8 mouse cellular contexts compared by ENCODE assay signal in the genomic region with DNA sequence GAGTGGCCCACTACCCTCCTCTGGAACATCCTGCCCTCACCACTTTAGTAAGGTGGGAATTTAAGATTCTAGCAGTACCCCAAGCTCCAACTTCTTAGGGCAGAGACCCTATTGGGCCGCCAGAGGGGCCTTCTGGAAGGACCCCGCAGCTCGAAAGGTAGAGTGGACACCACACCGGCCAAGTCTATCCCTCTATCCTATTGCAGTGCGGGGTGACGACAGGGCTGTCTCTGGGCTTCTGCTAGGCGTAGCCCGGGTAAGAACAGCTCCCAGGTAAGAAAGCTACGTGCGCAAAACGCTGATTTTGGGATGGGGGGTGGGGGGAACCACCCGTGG. TPM values are rescaled to one million over a fixed set of nuclear protein-coding genes. Genes with fewer than 3 reads are reported as not detected.
A peak's percentile ranks its signal among the peaks of the same experiment; 100 is the strongest.
DNase-seq lines count a peak whose midpoint lies in the region; ATAC-seq lines count a peak whose summit lies in the region.

No protein-coding gene starts in this region.

- DNase-seq in cerebellum, postnatal 36 days, result no peak
- DNase-seq in lung, postnatal 4 days, result no peak
- DNase-seq in limb, embryonic 11.5 days (ENCODE audit: low spot score), result peak; percentile 31
- no peak for DNase-seq in gastrocnemius, adult 8-10 months (ENCODE audit: low spot score in 2 of 2)
- no peak for DNase-seq in ovary, postnatal 14 days (ENCODE audit: low spot score)

- peak overlapping the region; percentile 100 for H3K4me2 ChIP-seq in lung, embryonic 15.5 days
- H3K4me2 ChIP-seq in limb, embryonic 11.5 days (ENCODE audit: low read depth, severe bottlenecking), result peak overlapping the region; percentile 98
- H3K4me2 ChIP-seq in stomach, embryonic 14.5 days (replicated peaks; ENCODE audit: low read depth, low read length), result peak overlapping the region; percentile 81

- no peak overlapping the region for H3K27ac ChIP-seq in lung, embryonic 15.5 days
- no peak overlapping the region for H3K27ac ChIP-seq in limb, embryonic 11.5 days (replicated peaks; ENCODE audit: low read depth, low read length)
- no peak overlapping the region for H3K27ac ChIP-seq in stomach, embryonic 14.5 days (ENCODE audit: low read length)

- H3K4me1 ChIP-seq in lung, embryonic 15.5 days, result peaks cover 19% of the 10 kb centered on the region; the same call in 1 of the 2 replicates
- no peaks in the 10 kb centered on the region; the same call in 1 of the 2 replicates for H3K4me1 ChIP-seq in limb, embryonic 11.5 days (ENCODE audit: control insufficient read depth, insufficient read depth, low read length)
- H3K4me1 ChIP-seq in stomach, embryonic 14.5 days (ENCODE audit: control insufficient read depth, insufficient read depth, low read length), result 0 out of 2 replicates have a peak, but pooled peaks cover 7% of the 10 kb centered on the region

- H3K9ac ChIP-seq in lung, embryonic 15.5 days, result peak overlapping the region; percentile 57; the same call in 1 of the 2 replicates
- H3K9ac ChIP-seq in limb, embryonic 11.5 days (ENCODE audit: low read length), result no peak overlapping the region
- H3K9ac ChIP-seq in stomach, embryonic 14.5 days (replicated peaks; ENCODE audit: low read depth, low read length), result peak overlapping the region; percentile 42; the same call in 1 of the 2 replicates

- H3K9me3 ChIP-seq in lung, embryonic 15.5 days, result no peaks in the 10 kb centered on the region
- no peaks in the 10 kb centered on the region for H3K9me3 ChIP-seq in limb, embryonic 11.5 days (ENCODE audit: control insufficient read depth, low read length)
- H3K9me3 ChIP-seq in stomach, embryonic 14.5 days (ENCODE audit: control insufficient read depth, low read depth, low read length), result no peaks in the 10 kb centered on the region

- peak; percentile 36 for ATAC-seq in cerebellum, adult (ENCODE audit: insufficient number of reproducible peaks, low FRiP score, low TSS enrichment)
- ATAC-seq in lung, embryonic 15.5 days (ENCODE audit: borderline replicate concordance, extremely low read depth, low FRiP score, low TSS enrichment), result no peak
- ATAC-seq in limb, embryonic 11.5 days (ENCODE audit: insufficient number of reproducible peaks, low FRiP score, low TSS enrichment, low read depth), result peak; percentile 9; the same call in 1 of the 2 replicates
- ATAC-seq in stomach, embryonic 14.5 days (ENCODE audit: insufficient number of reproducible peaks, insufficient read depth, low FRiP score, low read depth), result peak; percentile 42; the same call in 1 of the 2 replicates

- 24% methylated on average over 12 of the region's 12 CpGs for WGBS in lung, embryonic 15.5 days
- 4% methylated on average over 12 of the region's 12 CpGs for WGBS in limb, embryonic 11.5 days
- WGBS in stomach, embryonic 14.5 days, result 9% methylated on average over 12 of the region's 12 CpGs

- H3K4me3 ChIP-seq in lung, embryonic 15.5 days, result peak overlapping the region; percentile 57
- peak overlapping the region; percentile 51 for H3K4me3 ChIP-seq in limb, embryonic 11.5 days (ENCODE audit: low read depth, low read length)
- peak overlapping the region; percentile 44 for H3K4me3 ChIP-seq in stomach, embryonic 14.5 days (ENCODE audit: low read depth, low read length)

- 0 out of 2 replicates have a peak, but pooled peaks cover under 1% of the 10 kb centered on the region for H3K36me3 ChIP-seq in lung, embryonic 15.5 days
- no peaks in the 10 kb centered on the region for H3K36me3 ChIP-seq in limb, embryonic 11.5 days (ENCODE audit: control insufficient read depth, insufficient read depth, low read length)
- 0 out of 2 replicates have a peak, but pooled peaks cover under 1% of the 10 kb centered on the region for H3K36me3 ChIP-seq in stomach, embryonic 14.5 days (ENCODE audit: control insufficient read depth, insufficient read depth, low read length)

- H3K27me3 ChIP-seq in lung, embryonic 15.5 days, result no peaks in the 10 kb centered on the region
- H3K27me3 ChIP-seq in limb, embryonic 11.5 days (ENCODE audit: control insufficient read depth, insufficient read depth, low read length), result 0 out of 2 replicates have a peak, but pooled peaks cover 2% of the 10 kb centered on the region
- no peaks in the 10 kb centered on the region for H3K27me3 ChIP-seq in stomach, embryonic 14.5 days (ENCODE audit: control insufficient read depth, insufficient read depth, low read length)

RNA-seq across cellular contexts. Expression of a gene that starts 56.5 kb away (rescaled TPM):
- polyA plus RNA-seq in lung, embryonic 15.5 days (2015; fragmentation: Nextera tagmentation; extraction: Ambion mirVana), result 174 and 188 TPM in 2 replicates
- polyA plus RNA-seq in limb, embryonic 11.5 days (2014; fragmentation: Nextera tagmentation; extraction: Ambion mirVana), result 232 and 233 TPM in 2 replicates
- polyA plus RNA-seq in stomach, embryonic 14.5 days (2014; fragmentation: Nextera tagmentation; extraction: Ambion mirVana), result 188 and 190 TPM in 2 replicates
- 10 to 100 TPM; 60.7 to 69.0 (median 62.4) TPM for total RNA-seq in gastrocnemius, adult 8-10 months (2022)
